Mouse (Mus musculus) lung, postnatal 25 days (tissue): ENCODE results near the gene Tmem273.

Source experiments
- DNase-seq: peaks from one replicate; pipeline ENCODE4 v3.0.0; 2022; ENCODE audit warnings: low spot score

Gene Tmem273

DNA sequence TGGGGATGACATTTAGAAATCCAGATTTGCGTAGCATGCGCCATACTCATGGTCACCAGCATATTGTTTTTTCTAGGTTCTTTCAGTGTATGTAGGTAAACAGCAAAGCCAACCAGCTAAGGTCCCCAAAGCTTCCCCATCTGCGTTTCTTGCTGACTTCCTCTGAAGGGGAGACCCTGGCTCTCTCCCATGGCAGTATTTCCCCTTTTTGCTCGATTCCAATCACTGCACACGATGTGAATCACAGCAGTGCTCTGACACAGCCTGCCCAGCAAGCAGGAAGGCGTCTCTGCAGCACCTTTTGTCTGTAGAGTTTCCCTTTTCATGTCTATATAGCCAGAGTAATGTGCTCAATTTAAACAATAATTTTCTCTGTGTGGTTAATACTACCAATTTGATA lies 26.7 kb downstream of the Tmem273 start:
- DNase-seq, result no peak

DNA sequence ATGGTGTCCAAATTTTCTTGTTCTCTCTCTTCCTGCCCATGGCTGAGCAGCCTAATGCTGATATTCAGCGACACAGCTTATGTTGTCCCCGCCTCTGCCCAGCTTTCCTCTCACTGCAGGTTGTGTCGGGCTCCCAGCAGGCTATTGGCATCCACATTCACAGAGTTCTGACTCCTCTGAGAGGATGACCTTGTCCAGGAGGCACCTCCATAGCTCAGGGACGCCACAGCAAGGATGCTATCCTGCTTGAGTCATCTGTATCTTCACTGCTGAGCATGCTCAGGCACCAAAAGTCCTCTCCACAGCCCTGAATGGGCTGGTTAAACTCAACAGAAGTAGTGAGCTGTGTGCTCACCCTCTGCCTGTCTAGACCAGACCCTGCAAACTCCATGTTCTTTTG lies 29.2 kb downstream of the Tmem273 start:
- no peak for DNase-seq

DNA sequence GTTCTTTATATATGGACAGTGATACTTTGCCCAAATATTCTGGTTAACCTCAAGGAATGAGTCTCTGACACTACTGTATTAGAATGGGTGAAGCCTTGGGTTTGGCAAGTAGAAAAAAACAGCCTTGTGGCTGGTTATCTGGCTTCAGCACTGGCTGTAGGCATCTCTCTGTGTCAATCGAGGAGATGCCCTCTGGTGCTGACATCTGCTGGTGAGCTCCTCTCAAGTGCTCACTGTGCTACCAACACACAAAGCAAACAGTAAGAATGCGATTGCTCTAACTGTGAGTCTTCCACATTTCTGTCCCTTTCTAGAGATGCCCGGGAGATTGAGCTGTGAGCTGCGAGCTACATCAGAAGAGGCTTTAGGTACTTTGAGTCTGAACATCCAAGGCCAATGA lies 30.8 kb downstream of the Tmem273 start:
- DNase-seq, result no peak

DNA sequence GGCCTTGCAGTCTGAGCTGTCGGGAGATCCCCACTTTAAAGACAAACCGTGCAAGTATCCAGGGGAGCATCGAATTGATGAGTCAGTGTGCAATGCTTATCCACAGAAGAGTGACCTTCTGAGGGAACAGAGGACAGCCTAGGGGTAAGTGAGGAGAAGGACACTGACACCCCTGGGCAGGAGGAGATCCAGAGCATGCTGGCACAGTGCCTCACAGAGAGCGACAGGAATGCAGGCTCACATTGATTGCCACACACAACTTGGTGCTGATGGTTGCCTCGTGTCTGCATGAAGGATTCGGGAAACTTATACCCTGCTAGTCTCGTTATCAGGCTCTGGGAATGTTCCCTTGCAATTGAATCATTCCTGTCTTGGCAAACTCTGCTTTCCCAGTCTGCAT lies 31.5 kb downstream of the Tmem273 start:
- DNase-seq, result no peak

DNA sequence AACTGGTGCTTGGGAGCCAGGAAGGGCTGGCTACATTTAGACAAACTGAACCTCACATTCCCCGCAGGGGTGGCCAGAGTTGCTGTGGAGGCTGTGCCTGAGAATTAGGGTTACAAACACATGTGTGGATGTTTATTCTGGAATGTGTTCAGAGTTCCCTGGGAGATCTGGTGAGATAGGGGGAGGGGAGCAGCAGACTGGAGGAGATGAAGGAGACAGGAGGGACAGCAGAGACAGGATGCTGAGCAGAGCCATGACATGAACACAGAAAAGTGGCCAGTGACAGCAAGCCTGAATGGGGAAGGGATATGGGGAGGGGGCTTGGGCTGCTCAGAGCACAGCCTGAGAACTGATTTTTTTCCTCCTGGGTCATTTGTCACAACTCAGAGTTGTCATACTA lies 33.5 kb downstream of the Tmem273 start:
- no peak for DNase-seq

DNA sequence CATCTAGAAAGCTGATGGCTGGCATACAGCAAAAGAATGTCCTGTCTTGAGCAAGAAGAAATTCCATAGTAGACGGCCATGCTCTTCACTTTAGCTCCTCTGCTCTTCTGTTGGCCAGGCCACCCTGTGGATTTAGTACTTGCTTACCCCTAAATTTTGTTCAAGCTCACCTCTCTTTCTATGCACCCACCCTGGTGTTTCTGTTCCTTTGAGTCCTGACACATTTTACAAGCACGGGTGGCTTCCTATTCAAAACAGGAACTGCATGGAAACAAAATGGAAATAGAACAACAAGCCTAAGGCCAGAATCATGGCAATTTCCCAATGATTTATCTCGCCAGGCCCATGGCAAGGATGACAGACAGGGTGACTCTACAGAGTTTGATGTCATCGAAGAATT lies 37.0 kb downstream of the Tmem273 start:
- no peak for DNase-seq

DNA sequence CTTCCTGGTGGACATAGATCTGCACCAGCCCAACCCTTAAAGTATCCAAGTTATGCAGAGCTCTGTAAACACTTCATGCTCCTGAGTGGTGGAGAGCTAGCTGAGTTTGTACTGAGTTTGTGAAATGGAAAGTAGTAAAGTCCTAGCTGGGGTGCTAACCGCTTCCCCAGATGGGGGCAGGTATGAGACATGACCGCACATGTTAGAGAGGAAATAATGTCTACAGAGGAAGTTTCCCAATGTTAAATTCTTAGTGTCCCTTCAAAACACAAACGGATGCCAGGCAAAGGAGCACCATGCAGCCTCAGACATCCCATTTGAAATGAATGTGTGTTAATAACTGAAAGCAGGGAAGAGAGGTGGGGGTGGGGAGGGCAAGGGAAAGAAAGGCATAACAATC lies 38.1 kb downstream of the Tmem273 start:
- no peak for DNase-seq

DNA sequence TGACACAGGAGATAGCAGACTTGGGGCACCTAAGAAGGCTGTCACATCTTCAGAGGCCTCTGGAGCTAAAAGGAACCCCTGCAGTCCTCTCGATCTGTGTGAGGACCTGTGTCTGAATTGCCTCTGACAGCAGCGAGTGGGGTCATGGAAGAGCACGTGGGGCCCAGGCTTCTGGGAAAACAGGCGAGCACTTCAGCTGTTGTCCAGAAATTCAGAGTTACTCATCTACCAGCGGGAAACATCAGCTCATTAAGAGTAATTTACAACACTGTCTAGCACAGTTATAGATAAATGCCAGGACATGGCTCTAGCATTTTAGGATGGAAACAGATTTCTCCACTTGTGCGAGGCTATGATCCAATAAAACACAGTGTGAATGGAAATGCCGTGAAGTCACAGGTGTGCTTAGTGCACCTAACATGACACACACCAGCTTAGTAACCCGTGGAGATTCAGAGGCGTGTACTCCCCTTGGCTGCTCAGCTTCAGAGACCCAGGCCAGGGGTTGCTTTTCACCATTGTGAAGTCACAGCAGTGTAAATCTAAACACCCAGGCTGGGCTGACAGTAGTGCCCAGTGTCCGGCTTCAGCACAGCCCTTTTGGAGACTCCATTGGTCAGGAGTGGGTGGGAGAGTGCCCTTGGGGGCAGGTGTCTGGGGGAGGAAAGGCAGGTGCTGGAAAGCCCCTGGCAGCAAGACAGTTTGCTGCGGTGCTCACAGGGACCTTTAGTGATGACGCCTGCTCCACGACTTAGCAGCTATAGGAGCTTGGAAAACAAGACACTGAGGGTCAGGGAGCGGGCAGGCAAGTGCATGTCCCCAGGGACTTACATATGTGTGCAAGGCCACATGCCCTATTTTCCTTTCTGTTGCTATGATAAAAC lies 38.7 kb downstream of the Tmem273 start:
- DNase-seq, result no peak

DNA sequence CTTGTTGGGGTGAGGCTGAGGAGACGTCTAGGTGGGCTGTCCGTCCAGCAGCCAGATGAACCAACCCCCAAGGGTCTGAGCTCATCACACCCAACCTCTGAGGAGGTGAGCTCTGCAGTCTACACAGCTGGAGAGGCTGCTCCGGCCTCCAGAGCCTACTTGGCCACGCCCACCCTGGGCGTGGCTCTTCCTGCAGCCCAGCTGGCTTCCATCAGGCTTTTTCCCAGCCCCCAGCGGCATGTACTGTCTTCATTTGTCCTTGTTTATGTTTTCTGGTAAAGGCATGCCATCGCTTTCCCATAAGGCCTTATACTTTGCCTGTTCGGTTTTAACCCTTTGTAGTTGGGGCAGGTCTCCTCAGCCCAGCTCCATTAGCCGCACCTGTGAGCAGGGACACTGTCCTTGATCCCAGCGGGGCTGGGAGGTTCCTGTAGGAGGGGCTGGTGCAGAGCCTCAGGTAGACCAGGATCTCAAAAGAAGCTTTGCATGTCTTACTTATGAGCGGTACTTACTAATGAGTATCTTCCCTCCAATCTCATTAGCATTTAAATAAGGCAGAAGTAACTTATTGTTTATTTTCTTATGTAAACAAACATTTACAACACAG lies 39.8 kb downstream of the Tmem273 start:
- peak; percentile 58 for DNase-seq

DNA sequence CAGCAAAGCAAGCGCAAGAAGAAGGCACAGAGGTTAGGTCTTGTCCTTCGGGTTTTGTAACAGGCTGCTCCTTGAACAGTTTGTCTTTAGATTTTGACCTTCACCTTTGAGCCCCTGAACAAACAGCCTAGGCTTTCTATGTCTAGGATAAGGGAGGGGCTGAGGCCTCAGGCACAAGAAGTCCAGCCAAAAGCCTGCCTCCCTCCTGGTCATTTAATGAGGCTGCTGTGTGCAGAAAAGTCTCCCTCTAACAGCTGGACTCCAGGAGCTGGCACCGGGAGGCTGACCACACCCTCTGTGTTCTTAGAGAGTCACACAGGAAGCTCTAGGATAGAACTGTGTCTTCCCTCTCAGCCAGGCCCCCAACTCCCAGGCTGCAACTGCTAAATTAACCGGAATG lies 41.4 kb downstream of the Tmem273 start:
- DNase-seq, result peak; percentile 76

DNA sequence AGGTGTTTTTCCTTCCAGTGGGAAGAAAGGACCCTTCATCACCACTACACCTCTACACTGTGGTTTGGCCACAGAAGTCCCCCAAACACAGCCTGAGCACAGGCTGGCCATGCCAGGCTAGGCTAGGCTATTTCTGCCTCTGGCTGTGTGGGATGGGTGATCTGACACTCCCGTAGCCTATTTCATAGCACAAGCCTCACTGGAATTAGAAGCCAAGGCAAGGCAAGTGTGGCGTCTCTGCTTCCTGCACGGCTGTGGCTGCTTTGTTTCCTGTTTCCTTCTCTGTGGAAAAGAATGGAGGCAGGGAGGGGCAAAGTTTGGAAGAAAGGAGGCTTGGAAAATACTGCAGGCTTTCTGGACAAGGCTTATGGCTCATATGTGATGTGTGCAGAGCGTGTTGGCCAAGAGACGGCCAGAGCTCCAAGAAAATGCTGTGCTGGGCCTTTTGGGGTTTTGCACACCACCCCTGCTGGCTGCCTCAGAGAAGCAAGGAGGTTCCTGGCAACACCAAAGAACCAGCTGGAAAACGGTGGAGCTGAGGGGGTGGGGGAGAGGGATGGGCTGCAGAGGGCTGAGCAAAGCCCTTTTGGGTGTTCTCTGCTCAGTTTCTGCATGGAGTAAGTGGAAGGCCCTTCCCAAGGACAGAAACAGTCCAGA lies 42.4 kb downstream of the Tmem273 start:
- peak; percentile 49 for DNase-seq

DNA sequence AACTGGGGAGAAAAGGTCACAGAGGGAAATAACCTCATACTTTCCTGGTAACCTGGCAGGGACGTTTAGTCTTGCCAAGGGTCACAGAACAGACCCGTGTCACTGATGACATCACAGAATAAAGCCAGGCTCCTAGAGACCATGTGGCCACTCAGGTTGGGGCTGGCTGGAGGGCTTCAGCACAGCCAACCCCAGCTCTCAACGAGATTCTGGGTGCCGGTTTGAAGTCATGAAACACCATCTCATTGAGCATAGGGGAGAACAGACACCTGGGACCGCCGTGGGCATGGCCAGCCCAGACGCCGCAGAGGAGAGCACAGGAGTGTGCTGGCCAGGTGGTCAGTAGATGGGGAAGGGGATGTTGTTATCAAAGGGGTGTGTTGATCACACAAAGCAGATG lies 48.1 kb downstream of the Tmem273 start, which contains the start of gene Fam170b:
Gene Fam170b (plus strand): TSS at position 116 of the 400 bp plus-strand sequence.
- DNase-seq, result no peak

DNA sequence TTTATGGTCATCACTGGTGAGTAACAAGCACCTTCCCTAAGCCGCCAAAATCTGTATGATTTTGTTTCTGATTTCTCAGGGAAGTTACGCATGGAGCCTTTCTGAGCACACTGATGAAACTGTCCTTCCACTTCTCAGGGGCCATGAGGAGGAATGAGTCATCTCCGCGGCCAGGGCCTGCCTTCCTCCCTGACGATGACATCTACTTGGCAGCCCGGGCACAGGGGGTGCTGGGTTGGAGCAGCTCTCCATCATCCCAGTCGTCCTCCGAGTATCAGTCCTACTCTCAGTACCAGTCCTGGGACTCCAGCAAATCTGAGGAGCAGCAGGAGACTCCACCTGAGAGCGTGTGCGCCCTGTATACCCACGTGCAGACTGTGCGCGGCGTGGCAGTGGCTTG lies 49.4 kb downstream of the Tmem273 start:
- no peak for DNase-seq

DNA sequence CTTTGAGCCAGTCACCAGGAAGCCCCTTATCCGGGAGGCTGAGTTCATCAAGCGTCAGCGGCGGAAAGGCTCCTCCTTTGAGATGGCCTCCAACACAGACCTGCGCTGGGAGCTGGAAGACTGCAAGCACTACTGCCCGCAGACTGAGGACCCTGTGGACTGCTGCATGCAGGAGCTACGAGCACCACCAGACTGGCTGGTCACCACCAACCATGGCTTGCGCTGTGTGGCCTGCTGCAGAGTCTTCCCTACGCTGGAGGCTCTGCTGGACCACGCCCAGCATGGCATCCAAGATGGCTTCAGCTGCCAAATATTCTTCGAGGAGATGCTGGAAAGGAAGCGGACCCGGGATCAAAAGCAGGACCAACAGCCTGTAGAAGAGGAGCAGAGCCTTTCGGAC lies 49.8 kb downstream of the Tmem273 start:
- DNase-seq, result no peak

DNA sequence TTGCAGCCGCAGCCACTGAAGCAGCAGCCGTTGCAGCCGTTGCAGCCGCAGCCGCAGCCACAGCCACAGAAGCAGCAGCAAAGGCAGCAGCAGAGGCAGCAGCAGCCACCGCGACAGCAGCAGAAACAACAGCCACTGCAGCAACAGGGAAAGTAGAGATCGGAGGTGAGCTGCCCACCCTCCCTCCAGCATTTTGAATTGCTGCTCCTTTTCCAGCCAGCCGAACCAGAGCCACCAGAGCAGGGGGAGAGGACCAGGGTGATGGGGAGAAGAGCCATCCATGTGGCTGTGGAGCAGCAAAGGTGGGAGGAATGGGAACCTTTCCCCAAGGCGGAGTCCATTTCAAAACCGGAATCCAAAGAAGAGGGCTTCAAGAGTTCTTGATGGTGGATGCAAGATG lies 50.4 kb downstream of the Tmem273 start:
- DNase-seq, result no peak

DNA sequence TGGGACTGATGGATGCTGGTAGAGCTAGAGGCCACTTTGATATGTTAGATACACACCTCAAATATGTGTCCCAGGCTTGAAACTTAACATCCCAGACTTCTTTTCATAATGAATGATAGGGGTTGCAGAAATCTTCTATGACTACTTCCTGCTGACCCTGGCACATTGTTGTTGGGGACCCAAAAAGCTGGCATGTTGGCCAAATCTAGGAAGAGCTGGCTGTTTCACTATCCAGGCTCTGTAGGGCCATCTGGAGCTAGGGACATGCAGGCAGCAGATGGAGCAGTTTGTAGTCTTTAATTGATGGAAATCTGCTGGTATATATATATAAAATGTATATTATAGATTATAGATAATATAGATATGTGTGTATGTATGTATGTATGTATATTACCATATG lies 56.3 kb downstream of the Tmem273 start:
- no peak for DNase-seq

DNA sequence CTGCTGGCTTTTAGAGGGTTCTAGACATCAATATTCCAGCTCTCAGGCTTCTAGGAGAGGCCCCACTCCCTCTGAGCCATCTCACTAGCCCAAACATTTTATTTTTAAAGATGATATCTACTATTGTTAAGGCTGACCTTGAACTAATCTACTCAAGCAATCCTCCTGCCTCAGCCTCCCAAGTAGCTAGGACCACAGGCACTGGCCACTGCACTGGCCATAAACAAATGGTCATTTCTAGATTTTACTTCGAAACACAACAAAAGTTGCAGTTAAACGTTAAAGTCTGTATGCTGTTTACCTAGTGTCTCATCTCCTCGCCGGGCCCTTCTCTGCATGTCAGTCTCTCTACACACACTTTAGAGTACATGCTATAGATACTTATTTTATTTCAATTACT lies 68.3 kb downstream of the Tmem273 start:
- no peak for DNase-seq

DNA sequence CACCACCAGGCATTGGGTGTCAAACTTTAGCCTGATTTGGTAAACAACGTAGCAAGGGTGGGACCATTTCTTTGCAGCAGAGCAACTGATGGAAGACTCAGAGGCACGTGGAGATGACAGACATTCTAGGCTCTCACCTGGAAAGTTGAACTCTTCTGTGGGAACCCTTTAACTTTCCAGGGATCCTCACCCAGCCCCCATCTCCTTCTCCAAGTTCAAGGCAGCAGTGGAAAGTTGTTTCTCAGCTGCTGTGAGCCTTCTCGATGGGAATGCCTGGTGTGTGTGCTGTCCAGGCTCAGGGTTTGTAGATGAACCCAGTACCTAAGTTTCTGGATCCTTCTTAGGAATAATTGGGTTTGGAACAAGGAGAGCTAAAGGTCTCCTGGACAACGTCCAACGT lies 70.5 kb downstream of the Tmem273 start:
- DNase-seq, result no peak

DNA sequence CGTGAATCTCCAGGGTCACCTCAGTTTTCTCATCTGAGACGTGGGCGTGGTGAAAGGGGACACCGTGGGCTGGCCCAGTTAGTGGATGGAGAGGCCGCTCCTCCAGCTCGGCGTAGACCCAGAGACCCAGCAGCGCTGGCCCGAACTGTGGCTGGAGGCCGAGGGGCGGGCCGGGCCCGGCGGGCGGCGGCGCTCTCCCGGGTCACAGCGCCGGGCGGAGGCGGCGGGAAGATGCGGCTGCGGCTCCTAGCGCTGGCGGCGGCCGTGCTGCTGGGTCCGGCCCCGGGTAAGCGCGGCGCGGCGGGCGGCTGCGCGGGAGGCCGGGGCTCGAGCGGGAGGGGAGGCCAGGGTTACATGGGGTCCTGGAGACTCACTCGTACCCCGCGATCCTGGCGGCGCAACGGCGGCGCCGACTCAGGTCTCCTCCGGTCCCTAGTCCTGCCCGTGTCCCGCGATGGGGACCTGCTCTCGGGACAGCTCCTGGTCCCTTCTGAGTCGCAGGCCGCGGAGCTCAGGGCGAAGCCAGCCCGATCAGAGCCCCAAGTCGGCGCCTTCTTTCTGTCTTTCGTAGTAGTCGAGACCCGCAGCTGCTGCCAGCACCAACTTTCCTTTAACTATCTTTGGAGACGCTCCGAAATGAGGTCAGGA lies 71.0 kb downstream of the Tmem273 start, which contains the start of gene Vstm4:
Gene Vstm4 (plus strand): TSS at position 76 of the 648 bp plus-strand sequence.
- DNase-seq, result peak; percentile 43

DNA sequence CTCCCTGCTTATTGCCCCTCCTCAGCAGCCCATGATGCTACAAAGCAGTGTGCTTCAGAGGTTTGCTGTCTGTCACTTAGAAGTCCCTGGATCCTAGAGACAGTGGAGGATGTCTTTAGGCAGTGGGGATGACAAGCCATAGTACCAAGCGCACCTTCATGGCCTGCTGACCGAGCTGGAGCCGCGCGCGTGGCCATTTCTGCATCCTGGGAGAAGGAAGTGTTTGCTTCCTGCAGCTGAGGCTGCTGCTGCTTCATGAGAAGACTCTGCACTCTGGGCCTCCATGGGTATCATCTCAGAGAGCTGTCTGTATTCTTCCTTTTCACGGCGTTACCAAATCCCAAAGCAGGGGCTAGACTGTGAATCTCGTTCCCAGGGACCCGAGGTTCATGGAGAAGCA lies 72.6 kb downstream of the Tmem273 start:
- no peak for DNase-seq

DNA sequence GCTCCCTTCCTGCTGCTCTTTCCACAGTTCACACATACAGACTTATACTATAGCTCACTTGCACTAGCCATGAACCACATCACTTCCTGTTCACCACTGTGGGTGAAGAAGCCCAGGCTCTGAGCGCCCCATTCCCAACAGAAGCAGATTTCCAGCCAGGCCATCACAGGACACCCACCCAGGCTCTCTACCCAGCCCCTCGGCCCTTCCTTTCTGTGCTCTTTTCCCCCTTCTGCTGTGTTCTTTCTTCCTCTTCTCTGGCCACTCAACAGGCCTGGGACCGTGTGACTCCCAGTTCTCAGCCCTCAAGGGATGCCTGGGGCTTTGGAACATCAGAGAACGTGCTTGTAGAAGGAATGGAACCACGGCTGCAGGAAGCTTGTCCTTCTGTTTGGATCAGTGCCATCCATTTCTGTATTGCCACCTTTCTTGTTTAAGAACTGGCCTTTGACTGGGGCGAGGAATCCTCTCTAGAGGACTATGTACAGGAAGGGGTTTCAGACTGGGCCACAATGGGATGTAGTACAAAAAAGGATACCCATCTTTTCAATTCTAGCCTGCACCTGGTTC lies 73.3 kb downstream of the Tmem273 start:
- DNase-seq, result no peak
